Mouse (Mus musculus) ES-E14 (cell line): Measurements from ENCODE around the gene Defb21.

Source experiments
- CHD2 ChIP-seq: IDR thresholded peaks from 2 replicates; pipeline ENCODE4 v1.6.1; 2014; ENCODE audit warnings: mild to moderate bottlenecking, low read depth, low read length, inconsistent platforms
- HCFC1 ChIP-seq: IDR thresholded peaks from 2 replicates; pipeline ENCODE4 v1.6.1; 2012; ENCODE audit warnings: low read length, inconsistent platforms, borderline replicate concordance; ENCODE audit not compliant: insufficient read depth
- ZC3H11A ChIP-seq: IDR thresholded peaks from 2 replicates; pipeline ENCODE4 v1.6.1; 2012; ENCODE audit warnings: low read depth, mild to moderate bottlenecking, inconsistent platforms, low read length, borderline replicate concordance
- ZNF384 ChIP-seq: IDR thresholded peaks from 2 replicates; pipeline ENCODE4 v1.6.1; 2012; ENCODE audit warnings: low read depth, low read length, inconsistent platforms

- TF ChIP-seq CHD2 (no peak), ZNF384 (no peak), ZC3H11A (peak; percentile 81), HCFC1 (no peak)
These were observed 43.0 kb downstream of the Defb21 start for GRCm38 (mm10) chr2:152615563-152615962.
